Mouse (Mus musculus): ENCODE data around the gene Rcc1. TPM values are rescaled to one million over a fixed set of nuclear protein-coding genes. Genes with fewer than 3 reads are reported as not detected.

Gene Rcc1
- polyA plus RNA-seq, 1 experiment from 2014 or later, result 88.2 TPM

DNA sequence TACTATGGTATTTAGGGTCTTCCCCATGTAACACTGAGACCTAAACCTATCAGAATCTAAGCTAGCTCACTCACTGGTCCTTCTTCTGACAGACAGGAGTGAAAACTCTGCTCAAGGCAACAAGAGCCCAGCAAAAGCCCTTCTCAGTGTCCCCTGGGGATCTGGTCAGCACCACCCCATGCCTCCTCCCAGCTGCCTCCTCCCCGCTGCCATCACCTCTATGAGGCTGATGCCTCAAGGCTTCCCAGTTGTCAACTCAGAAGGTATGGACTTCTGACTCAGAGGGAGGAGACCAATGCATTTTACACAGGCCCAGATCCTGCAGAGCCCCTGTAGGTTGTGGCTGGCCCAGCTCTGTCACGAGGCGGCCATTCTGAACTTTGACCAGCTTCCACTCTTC, 12.0 kb downstream of the Rcc1 start:
- no peak overlapping the region for H3K4me3 ChIP-seq
- 88% methylated on average over 3 of the region's 3 CpGs for WGBS
- ATAC-seq (ENCODE audit: insufficient number of reproducible peaks, insufficient read depth, low FRiP score, low TSS enrichment), result no peak
- H3K27me3 ChIP-seq, result no peaks in the 10 kb centered on the region
- H3K27ac ChIP-seq, result no peak overlapping the region
- no peaks in the 10 kb centered on the region for H3K9me3 ChIP-seq
- no peak overlapping the region for H3K4me2 ChIP-seq (replicated peaks)
- H3K9ac ChIP-seq, result no peak overlapping the region
- peaks cover 33% of the 10 kb centered on the region for H3K36me3 ChIP-seq
- H3K4me1 ChIP-seq, result peaks cover 17% of the 10 kb centered on the region

DNA sequence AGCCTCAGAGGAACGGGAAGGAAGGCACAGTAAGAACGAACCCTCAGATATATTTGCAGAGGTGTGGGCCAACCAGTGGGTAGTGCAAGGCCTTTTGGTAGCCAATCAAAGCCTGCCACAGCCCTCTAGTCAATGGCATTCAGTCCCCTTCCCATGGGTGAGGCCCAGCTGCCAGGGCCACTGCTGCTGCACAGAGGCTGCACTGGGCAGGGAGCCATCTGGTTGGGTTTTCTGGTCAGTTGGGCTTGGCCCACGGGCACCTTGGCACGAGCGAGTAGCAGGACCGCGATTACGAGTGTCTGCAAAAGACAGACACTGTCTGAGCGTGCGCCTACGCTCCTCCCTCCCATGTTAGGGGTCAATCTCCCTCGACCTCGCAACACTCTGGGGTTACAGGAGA, 14.5 kb downstream of the Rcc1 start:
- Histone ChIP-seq H3K9ac (no peak overlapping the region), H3K4me2 (replicated peaks) (no peak overlapping the region), H3K4me3 (no peak overlapping the region), H3K27me3 (no peaks in the 10 kb centered on the region), H3K9me3 (no peaks in the 10 kb centered on the region), H3K4me1 (peaks cover 7% of the 10 kb centered on the region), H3K36me3 (peaks cover 57% of the 10 kb centered on the region), H3K27ac (no peak overlapping the region)
- WGBS, result 93% methylated on average over 13 of the region's 13 CpGs
- no peak for ATAC-seq (ENCODE audit: insufficient number of reproducible peaks, insufficient read depth, low FRiP score, low TSS enrichment)

DNA sequence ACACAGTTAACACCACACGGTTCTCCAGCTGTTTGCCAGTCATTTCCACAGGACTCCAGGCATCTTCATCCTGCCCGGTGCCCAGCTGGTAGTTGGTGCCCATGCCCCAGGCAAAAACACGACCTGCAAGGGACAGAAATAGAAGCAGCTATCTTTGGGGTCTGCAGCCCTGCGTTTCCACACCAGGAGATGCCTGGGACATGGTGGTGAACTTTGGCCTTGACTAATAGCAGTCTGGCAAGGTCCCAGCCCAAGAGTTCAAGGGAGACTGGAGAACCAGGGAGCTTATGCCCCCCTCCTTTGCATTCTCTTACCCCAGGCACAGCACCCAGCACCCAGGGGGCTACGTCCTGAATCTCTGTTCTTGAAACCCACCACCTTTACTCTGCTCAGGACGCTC, 20.5 kb downstream of the Rcc1 start:
- Histone ChIP-seq H3K27ac (no peak overlapping the region), H3K9ac (no peak overlapping the region), H3K27me3 (no peaks in the 10 kb centered on the region), H3K4me1 (peaks cover 10% of the 10 kb centered on the region), H3K9me3 (no peaks in the 10 kb centered on the region), H3K36me3 (peaks cover 64% of the 10 kb centered on the region), H3K4me3 (no peak overlapping the region), H3K4me2 (replicated peaks) (no peak overlapping the region)
- WGBS, result 83% methylated on average over 6 of the region's 6 CpGs
- no peak for ATAC-seq (ENCODE audit: insufficient number of reproducible peaks, insufficient read depth, low FRiP score, low TSS enrichment)

DNA sequence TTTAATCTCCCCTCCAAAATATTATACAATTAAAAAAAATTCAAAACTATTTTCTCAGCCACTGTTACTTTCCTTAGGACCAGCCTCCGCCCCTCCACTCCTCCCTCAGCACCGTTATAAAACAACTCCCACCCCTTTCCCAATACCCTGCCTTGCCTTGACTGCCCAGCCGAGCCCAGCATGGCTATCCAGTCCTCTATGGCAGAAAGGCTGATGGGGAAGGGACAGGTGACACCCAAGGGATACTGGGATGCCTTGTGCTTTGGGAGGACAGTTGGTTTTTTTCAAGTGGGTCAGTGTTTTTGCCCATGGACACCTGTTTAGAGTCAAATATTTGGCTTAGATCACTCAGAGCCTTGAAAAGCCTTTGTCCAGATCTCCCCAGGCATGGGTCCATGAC, 21.4 kb downstream of the Rcc1 start:
- Histone ChIP-seq H3K4me3 (no peak overlapping the region), H3K36me3 (peaks cover 55% of the 10 kb centered on the region), H3K4me2 (replicated peaks) (no peak overlapping the region), H3K27ac (no peak overlapping the region), H3K27me3 (no peaks in the 10 kb centered on the region), H3K9ac (no peak overlapping the region), H3K4me1 (peaks cover 10% of the 10 kb centered on the region), H3K9me3 (no peaks in the 10 kb centered on the region)
- WGBS, result 81% methylated on average over 3 of the region's 3 CpGs
- ATAC-seq (ENCODE audit: insufficient number of reproducible peaks, insufficient read depth, low FRiP score, low TSS enrichment), result no peak

DNA sequence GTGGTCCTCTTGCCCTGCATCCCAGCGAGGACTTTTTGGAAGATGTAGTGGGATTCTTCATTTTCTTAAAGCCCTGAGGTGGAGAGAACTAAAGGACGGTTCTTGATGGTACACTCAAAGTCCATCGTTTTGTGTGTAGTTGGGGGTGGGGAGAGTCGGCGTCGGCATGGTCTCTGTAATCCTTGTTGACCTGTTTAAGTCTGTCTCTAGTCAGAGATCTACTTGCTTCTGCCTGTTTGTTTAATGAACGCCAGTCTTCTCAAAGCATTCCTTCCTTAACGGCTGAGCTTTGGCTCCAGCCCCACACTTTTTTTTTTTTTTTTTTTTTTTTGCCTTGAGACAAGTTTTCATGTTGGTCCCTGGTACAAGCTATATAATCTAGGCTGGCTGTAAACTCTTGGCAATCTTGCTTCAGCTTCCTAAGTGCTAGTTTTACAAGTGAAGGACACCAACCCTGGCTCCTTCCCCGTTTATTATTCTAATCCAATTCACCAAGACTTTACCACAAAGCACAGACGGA, 23.5 kb downstream of the Rcc1 start:
- Histone ChIP-seq H3K27me3 (no peaks in the 10 kb centered on the region), H3K4me3 (peak overlapping the region; percentile 78), H3K27ac (peak overlapping the region; percentile 87), H3K36me3 (peaks cover 44% of the 10 kb centered on the region), H3K9ac (peak overlapping the region; percentile 87), H3K4me2 (replicated peaks) (peak overlapping the region; percentile 72), H3K4me1 (peaks cover 10% of the 10 kb centered on the region), H3K9me3 (no peaks in the 10 kb centered on the region)
- WGBS, result 8% methylated on average over 10 of the region's 10 CpGs
- ATAC-seq (ENCODE audit: insufficient number of reproducible peaks, insufficient read depth, low FRiP score, low TSS enrichment), result peak; percentile 37; the same call in 1 of the 2 replicates

DNA sequence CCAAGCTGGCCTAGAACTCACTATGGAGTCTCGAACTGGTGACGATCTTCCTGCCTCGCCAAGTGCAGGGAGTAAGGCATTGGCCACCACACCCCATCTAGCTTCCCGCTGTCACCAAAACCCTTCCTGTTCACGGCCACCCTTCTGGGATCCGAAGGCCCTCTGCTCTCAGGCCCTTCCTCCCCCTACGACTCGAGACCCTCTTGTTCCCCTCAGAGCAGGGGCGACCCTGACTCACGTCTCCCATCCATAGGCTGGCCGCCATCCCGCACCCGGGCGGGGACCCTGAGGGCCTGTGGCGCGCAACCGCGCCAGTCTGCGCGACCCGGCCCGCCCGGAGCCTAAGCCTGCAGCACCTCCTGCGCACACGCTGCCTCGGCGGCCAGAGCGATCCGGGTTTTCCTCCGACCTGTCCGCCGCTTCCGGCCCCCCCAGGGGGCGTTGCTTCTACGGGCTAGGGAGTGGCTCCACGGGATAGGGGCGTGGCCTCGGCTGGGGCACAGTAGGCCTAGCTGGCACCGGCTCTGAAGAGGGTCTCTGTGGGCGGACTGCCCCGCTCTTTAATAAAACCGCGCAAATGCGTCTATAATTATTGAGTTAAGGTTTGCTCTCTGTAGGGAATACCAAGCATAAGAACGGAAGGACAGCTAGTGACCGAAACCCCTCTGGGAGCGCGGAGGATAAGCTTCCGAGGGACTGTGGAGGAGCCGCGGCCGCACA, 24.1 kb downstream of the Rcc1 start, which contains the start of gene Trnau1ap:
TSS of gene Trnau1ap (minus strand) at position 424 of the 720 bp plus-strand sequence.
- H3K36me3 ChIP-seq, result peaks cover 44% of the 10 kb centered on the region
- H3K9ac ChIP-seq, result peak within 1 kb of the TSS; percentile 87
- H3K27ac ChIP-seq, result peak within 1 kb of the TSS; percentile 87
- peak within 1 kb of the TSS; percentile 72 for H3K4me2 ChIP-seq (replicated peaks)
- ATAC-seq (ENCODE audit: insufficient number of reproducible peaks, insufficient read depth, low FRiP score, low TSS enrichment), result peak; percentile 93
- peaks cover 10% of the 10 kb centered on the region for H3K4me1 ChIP-seq
- WGBS, result under 1% methylated on average over 52 of the region's 52 CpGs
- no peaks in the 10 kb centered on the region for H3K27me3 ChIP-seq
- H3K9me3 ChIP-seq, result no peaks in the 10 kb centered on the region
- H3K4me3 ChIP-seq, result peak within 1 kb of the TSS; percentile 78

DNA sequence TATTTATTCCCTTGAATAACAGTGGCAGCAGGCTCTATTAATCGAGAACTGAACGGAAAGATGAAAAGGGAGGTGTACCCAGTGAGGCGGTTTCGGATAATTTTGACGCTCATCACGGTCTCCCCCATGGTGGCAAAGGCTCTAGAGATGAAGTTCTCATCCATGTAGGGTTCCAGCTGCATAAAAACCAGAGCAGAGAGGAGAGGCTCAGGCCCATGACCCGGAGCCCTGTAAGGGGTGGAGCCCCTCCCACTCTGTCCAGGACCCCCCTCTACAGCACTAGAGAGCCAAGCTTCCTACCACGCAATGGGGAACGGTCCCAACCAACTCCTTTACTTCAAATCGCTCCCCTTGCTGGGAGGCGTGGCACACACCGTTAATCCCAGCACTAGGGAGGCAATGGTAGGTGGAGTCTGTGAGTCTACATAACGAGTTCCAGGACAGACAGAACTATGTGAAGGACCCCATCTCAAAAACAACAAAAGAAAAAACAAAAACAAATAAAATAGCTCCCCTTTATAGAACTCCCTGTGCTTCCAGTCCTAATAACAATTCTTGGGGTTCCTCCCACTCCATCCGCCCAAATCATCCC, 24.9 kb downstream of the Rcc1 start:
- Histone ChIP-seq H3K4me2 (replicated peaks) (peak overlapping the region; percentile 72), H3K4me3 (peak overlapping the region; percentile 78), H3K4me1 (peaks cover 10% of the 10 kb centered on the region), H3K9me3 (no peaks in the 10 kb centered on the region), H3K27me3 (no peaks in the 10 kb centered on the region), H3K9ac (peak overlapping the region; percentile 87), H3K27ac (peak overlapping the region; percentile 87), H3K36me3 (peaks cover 44% of the 10 kb centered on the region)
- 0 out of 2 replicates have a peak, but pooled peaks have one; percentile 7 for ATAC-seq (ENCODE audit: insufficient number of reproducible peaks, insufficient read depth, low FRiP score, low TSS enrichment)
- WGBS, result 50% methylated on average over 14 of the region's 14 CpGs

DNA sequence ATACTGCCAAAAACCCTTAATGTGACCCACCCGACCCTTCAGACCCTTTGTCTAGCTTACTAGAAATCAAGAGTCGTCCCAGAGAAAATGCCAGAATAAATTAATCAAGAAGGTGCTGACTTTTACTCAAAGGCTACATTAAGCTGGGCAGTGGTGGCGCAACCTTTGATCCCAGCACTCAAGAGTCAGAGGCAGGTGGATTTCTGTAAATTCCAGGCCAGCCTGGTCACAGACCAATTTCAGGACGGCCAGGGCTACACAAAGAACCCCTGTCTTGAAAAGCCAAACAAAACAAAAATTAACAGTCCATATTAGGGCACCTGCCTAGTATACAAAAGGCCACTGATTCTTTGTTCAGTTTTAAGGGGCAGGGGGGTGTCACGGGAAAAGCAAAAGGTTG, 26.9 kb downstream of the Rcc1 start:
- Histone ChIP-seq H3K27me3 (no peaks in the 10 kb centered on the region), H3K4me3 (no peak overlapping the region), H3K4me1 (peaks cover 10% of the 10 kb centered on the region), H3K27ac (no peak overlapping the region), H3K9ac (no peak overlapping the region), H3K36me3 (peaks cover 43% of the 10 kb centered on the region), H3K4me2 (replicated peaks) (no peak overlapping the region), H3K9me3 (no peaks in the 10 kb centered on the region)
- ATAC-seq (ENCODE audit: insufficient number of reproducible peaks, insufficient read depth, low FRiP score, low TSS enrichment), result no peak
- 76% methylated on average over 5 of the region's 5 CpGs for WGBS

DNA sequence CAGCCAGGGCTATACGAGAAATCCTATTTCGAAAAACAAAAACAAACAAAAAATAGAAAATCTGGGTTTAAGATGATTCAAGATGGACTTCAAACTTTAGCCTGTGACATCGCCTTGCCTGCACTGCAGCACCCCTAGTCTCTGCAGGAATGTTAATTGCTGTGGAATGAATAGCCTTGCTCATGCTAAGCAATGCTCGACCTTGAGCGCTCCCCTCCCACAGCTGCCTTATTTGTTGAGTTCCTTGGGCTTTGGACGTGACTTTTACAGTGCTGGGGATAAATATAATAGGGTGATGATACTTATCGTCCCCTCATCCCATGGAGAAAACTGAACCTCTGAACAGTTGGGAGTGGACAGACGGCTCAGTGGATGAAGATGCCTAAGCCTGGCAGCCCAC, 37.7 kb downstream of the Rcc1 start:
- Histone ChIP-seq H3K4me1 (no peaks in the 10 kb centered on the region), H3K4me2 (replicated peaks) (no peak overlapping the region), H3K4me3 (no peak overlapping the region), H3K36me3 (peaks cover 73% of the 10 kb centered on the region), H3K27me3 (no peaks in the 10 kb centered on the region), H3K9ac (no peak overlapping the region), H3K27ac (no peak overlapping the region), H3K9me3 (no peaks in the 10 kb centered on the region)
- no peak for ATAC-seq (ENCODE audit: insufficient number of reproducible peaks, insufficient read depth, low FRiP score, low TSS enrichment)
- WGBS, result 81% methylated on average over 8 of the region's 8 CpGs

DNA sequence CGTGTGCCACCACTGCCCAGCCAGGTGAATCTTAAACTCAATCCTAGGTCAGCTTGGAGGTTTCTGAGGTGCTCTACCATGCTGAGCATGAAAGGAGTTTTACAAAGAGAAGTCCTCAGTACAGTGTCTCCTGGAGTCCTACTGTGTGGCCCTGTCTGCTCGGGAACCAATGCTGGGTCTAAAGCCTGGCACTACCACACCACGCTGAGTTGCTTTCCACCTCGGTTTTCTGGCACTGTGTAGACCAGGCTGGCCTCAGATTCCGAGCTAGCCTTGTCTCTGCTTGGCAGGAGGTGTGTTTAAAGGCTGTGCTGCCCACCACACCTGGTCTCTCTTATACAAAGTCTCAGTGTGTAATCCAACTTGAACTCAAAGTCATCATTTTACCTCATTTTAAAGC, 40.8 kb downstream of the Rcc1 start:
- Histone ChIP-seq H3K4me1 (peaks cover 11% of the 10 kb centered on the region), H3K36me3 (peaks cover 59% of the 10 kb centered on the region), H3K4me2 (replicated peaks) (no peak overlapping the region), H3K9me3 (no peaks in the 10 kb centered on the region), H3K27me3 (no peaks in the 10 kb centered on the region), H3K27ac (no peak overlapping the region), H3K9ac (no peak overlapping the region), H3K4me3 (no peak overlapping the region)
- no peak for ATAC-seq (ENCODE audit: insufficient number of reproducible peaks, insufficient read depth, low FRiP score, low TSS enrichment)
- 84% methylated on average over 5 of the region's 5 CpGs for WGBS

DNA sequence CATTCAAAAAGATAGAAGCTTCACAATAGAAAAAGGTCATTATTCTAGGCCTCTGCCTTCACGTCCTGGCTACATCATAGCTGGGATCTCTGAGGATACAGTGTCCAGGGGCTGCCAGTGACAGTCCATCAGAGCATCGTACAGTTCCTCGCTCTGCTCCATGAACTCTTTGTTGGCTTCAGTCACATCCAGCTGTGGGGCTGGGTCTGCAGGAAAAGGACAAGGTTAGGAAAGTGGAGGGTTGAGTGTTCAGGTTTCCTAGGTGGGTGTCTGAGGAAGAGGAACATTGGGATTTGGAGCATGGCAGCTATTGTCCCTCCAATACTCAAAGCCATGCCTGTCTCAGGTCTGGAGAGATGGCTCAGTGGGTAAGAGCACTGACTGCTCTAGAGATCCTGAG, 41.6 kb downstream of the Rcc1 start:
- Histone ChIP-seq H3K4me2 (replicated peaks) (no peak overlapping the region), H3K36me3 (peaks cover 52% of the 10 kb centered on the region), H3K9me3 (no peaks in the 10 kb centered on the region), H3K27ac (no peak overlapping the region), H3K9ac (no peak overlapping the region), H3K4me1 (peaks cover 11% of the 10 kb centered on the region), H3K27me3 (no peaks in the 10 kb centered on the region), H3K4me3 (no peak overlapping the region)
- WGBS, result 47% methylated on average over 3 of the region's 3 CpGs
- ATAC-seq (ENCODE audit: insufficient number of reproducible peaks, insufficient read depth, low FRiP score, low TSS enrichment), result no peak

DNA sequence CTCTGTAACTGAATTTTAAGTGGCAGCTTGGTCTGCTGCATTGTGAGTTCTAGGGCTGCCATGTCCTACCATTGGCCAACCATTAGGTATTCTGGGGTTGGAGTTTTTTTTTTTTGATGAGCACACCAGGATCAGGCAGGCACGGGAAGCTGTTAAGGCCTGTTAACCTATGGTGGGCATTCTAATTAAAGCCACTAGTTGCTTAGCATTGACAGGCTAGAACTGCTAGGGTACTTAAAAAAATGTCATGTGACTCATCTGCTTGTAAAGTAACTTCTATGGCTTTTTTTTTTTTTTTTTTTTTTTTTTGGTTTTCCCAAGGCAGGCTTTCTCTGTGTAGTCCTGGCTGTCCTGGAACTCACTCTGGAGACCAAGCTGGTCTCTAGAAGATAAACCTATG, 42.2 kb downstream of the Rcc1 start:
- ATAC-seq (ENCODE audit: insufficient number of reproducible peaks, insufficient read depth, low FRiP score, low TSS enrichment), result no peak
- 37% methylated on average over 1 of the region's 1 CpGs for WGBS
- H3K4me2 ChIP-seq (replicated peaks), result no peak overlapping the region
- H3K4me1 ChIP-seq, result peaks cover 11% of the 10 kb centered on the region
- H3K4me3 ChIP-seq, result no peak overlapping the region
- no peak overlapping the region for H3K27ac ChIP-seq
- H3K9ac ChIP-seq, result no peak overlapping the region
- H3K36me3 ChIP-seq, result peaks cover 47% of the 10 kb centered on the region
- no peaks in the 10 kb centered on the region for H3K9me3 ChIP-seq
- no peaks in the 10 kb centered on the region for H3K27me3 ChIP-seq

All from embryonic facial prominence, embryonic 12.5 days (tissue).